Mouse (Mus musculus): ENCODE measurements around the gene Mme. TPM values are rescaled to one million over a fixed set of nuclear protein-coding genes. Genes with fewer than 3 reads are reported as not detected.

Gene Mme
- polyA plus RNA-seq (2015; fragmentation: Nextera tagmentation; extraction: Ambion mirVana) = 2.0 and 3.2 TPM in 2 replicates

DNA sequence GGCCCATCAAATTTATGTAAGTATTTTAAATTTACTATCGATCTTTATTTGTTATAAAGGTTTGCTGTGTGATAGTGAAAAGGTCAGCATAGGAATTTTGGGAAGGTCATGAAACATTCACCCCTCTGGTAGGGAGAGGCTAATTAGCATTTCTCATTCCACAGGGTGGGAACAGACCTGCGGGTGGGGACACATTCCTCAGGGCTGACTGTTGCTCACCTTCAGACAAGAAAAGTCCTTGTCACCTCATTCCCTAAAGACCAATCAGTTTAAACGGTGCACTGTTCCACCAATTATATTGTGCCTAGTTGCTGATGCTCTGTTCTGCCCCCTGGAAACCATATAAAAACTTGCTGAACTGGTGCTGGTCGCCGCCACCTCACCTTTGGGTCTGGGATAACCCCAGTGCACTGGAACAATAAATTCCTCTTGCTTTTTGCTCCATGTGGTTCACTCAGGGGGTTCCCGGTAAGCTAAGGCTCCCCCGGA lies at the start of gene Mme:
Mme (plus strand) TSS at position 439 of the 489 bp plus-strand sequence.
- 91% methylated on average over 7 of the region's 7 CpGs for WGBS
- no peaks in the 10 kb centered on the region for H3K36me3 ChIP-seq (replicated peaks)

DNA sequence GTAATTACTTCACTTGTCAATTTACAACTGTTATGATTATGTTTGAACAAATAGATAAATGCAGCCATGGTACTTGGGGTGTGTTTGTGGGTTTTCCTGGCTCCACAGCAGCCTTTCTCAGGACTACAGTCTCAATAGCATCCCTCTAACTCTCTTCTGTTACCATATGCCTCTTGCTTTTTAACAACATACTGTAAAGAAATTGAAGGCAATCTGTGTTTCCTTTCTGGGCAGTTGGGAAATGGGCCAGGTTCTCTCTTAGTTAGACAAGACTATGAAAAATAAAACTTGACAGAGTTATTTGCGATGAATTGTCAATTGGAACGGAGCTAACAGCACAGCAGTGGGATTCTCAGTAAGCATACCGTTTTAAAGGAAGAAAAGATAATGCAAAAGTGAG lies 44.8 kb upstream of the Mme start:
- no peak overlapping the region for H3K4me2 ChIP-seq
- no peak for ATAC-seq (replicated peaks)
- no peaks in the 10 kb centered on the region for H3K27me3 ChIP-seq (replicated peaks)
- H3K9ac ChIP-seq = no peak overlapping the region
- no peaks in the 10 kb centered on the region for H3K9me3 ChIP-seq
- H3K4me1 ChIP-seq = no peaks in the 10 kb centered on the region
- H3K27ac ChIP-seq = no peak overlapping the region
- no peak overlapping the region for H3K4me3 ChIP-seq
- H3K36me3 ChIP-seq (replicated peaks) = no peaks in the 10 kb centered on the region
- 76% methylated on average over 3 of the region's 3 CpGs for WGBS

More for the DNA sequence above, at the start of gene Mme:
- no peak within 1 kb of the TSS for H3K27ac ChIP-seq
- no peaks in the 10 kb centered on the region for H3K9me3 ChIP-seq
- no peaks in the 10 kb centered on the region for H3K27me3 ChIP-seq (replicated peaks)
- H3K4me1 ChIP-seq = no peaks in the 10 kb centered on the region
- H3K4me3 ChIP-seq = no peak within 1 kb of the TSS
- no peak within 1 kb of the TSS for H3K4me2 ChIP-seq
- ATAC-seq (replicated peaks) = no peak
- no peak within 1 kb of the TSS for H3K9ac ChIP-seq

- ATAC-seq (replicated peaks) = no peak
- WGBS = 94% methylated on average over 2 of the region's 2 CpGs
- no peaks in the 10 kb centered on the region for H3K27me3 ChIP-seq (replicated peaks)
- no peaks in the 10 kb centered on the region for H3K9me3 ChIP-seq
- H3K27ac ChIP-seq = no peak overlapping the region
- H3K4me3 ChIP-seq = no peak overlapping the region
- H3K4me2 ChIP-seq = no peak overlapping the region
- no peak overlapping the region for H3K9ac ChIP-seq
- no peaks in the 10 kb centered on the region for H3K36me3 ChIP-seq (replicated peaks)
- H3K4me1 ChIP-seq = no peaks in the 10 kb centered on the region
Observed at GRCm38 (mm10) chr3:63198026-63198425, 43.3 kb upstream of the Mme start.

- Histone ChIP-seq H3K36me3 (replicated peaks) (no peaks in the 10 kb centered on the region), H3K27ac (no peak overlapping the region), H3K4me2 (no peak overlapping the region), H3K9me3 (no peaks in the 10 kb centered on the region), H3K4me1 (no peaks in the 10 kb centered on the region), H3K9ac (no peak overlapping the region), H3K27me3 (replicated peaks) (no peaks in the 10 kb centered on the region), H3K4me3 (no peak overlapping the region)
- 87% methylated on average over 4 of the region's 4 CpGs for WGBS
- no peak for ATAC-seq (replicated peaks)
Observed at GRCm38 (mm10) chr3:63221867-63222591, 19.3 kb upstream of the Mme start.

- H3K4me3 ChIP-seq = no peak overlapping the region
- no peaks in the 10 kb centered on the region for H3K4me1 ChIP-seq
- no peak overlapping the region for H3K4me2 ChIP-seq
- H3K9me3 ChIP-seq = no peaks in the 10 kb centered on the region
- no peak for ATAC-seq (replicated peaks)
- no peak overlapping the region for H3K9ac ChIP-seq
- H3K36me3 ChIP-seq (replicated peaks) = no peaks in the 10 kb centered on the region
- WGBS = 21% methylated on average over 1 of the region's 1 CpGs
- H3K27ac ChIP-seq = no peak overlapping the region
- H3K27me3 ChIP-seq (replicated peaks) = no peaks in the 10 kb centered on the region
Observed at GRCm38 (mm10) chr3:63223676-63224075, 17.7 kb upstream of the Mme start.

- Histone ChIP-seq H3K27ac (no peak overlapping the region), H3K4me3 (no peak overlapping the region), H3K36me3 (replicated peaks) (no peaks in the 10 kb centered on the region), H3K9ac (no peak overlapping the region), H3K27me3 (replicated peaks) (no peaks in the 10 kb centered on the region), H3K4me2 (no peak overlapping the region), H3K9me3 (no peaks in the 10 kb centered on the region), H3K4me1 (no peaks in the 10 kb centered on the region)
- no peak for ATAC-seq (replicated peaks)
- 60% methylated on average over 2 of the region's 2 CpGs for WGBS
Observed at GRCm38 (mm10) chr3:63235957-63236356, 5.4 kb upstream of the Mme start.

DNA sequence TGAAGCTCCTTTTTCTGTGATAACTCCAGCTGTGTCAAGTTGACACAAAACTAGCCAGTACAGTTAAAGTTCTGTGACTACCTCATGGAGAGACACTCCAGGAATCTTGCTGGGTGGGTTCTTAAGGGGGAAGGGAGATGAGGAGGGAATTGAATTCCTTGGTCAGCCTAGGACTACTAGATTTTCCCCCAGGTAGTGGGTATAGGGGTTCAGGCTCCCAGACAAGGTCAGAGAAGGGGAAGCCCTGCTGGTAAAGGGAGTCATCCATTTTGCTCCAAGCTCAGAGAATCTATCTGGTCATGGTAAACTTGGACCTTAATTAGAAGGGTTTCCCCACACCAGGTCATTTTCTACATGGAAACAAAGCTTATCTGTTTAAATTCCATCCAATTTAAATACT lies 2.4 kb downstream of the Mme start:
- Histone ChIP-seq H3K9ac (no peak overlapping the region), H3K4me3 (no peak overlapping the region), H3K4me1 (no peaks in the 10 kb centered on the region), H3K27me3 (replicated peaks) (no peaks in the 10 kb centered on the region), H3K4me2 (no peak overlapping the region), H3K27ac (no peak overlapping the region), H3K36me3 (replicated peaks) (no peaks in the 10 kb centered on the region), H3K9me3 (no peaks in the 10 kb centered on the region)
- no peak for ATAC-seq (replicated peaks)

- no peak for ATAC-seq (replicated peaks)
- WGBS = 88% methylated on average over 2 of the region's 2 CpGs
Observed at GRCm38 (mm10) chr3:63272091-63272490, 30.8 kb downstream of the Mme start.

GRCm38 (mm10) chr3:63294316-63294715 lies 53.0 kb downstream of the Mme start:
- Histone ChIP-seq H3K9ac (no peak overlapping the region), H3K4me1 (no peaks in the 10 kb centered on the region), H3K27ac (no peak overlapping the region), H3K4me3 (no peak overlapping the region), H3K9me3 (no peaks in the 10 kb centered on the region), H3K36me3 (replicated peaks) (no peaks in the 10 kb centered on the region), H3K27me3 (replicated peaks) (0 out of 2 replicates have a peak, but pooled peaks cover 9% of the 10 kb centered on the region), H3K4me2 (no peak overlapping the region)
- ATAC-seq (replicated peaks) = no peak
- WGBS = 82% methylated on average over 6 of the region's 6 CpGs

More at GRCm38 (mm10) chr3:63272091-63272490, 30.8 kb downstream of the Mme start:
- H3K4me2 ChIP-seq = no peak overlapping the region
- no peaks in the 10 kb centered on the region for H3K36me3 ChIP-seq (replicated peaks)
- H3K9me3 ChIP-seq = no peaks in the 10 kb centered on the region
- no peaks in the 10 kb centered on the region for H3K4me1 ChIP-seq
- no peak overlapping the region for H3K4me3 ChIP-seq
- H3K27me3 ChIP-seq (replicated peaks) = no peaks in the 10 kb centered on the region
- H3K9ac ChIP-seq = no peak overlapping the region
- no peak overlapping the region for H3K27ac ChIP-seq

- Histone ChIP-seq H3K4me1 (no peaks in the 10 kb centered on the region), H3K36me3 (replicated peaks) (no peaks in the 10 kb centered on the region), H3K9me3 (no peaks in the 10 kb centered on the region), H3K9ac (no peak overlapping the region), H3K4me3 (peak overlapping the region; percentile 74), H3K27me3 (replicated peaks) (0 out of 2 replicates have a peak, but pooled peaks cover 9% of the 10 kb centered on the region), H3K4me2 (peak overlapping the region; percentile 99), H3K27ac (no peak overlapping the region)
- no peak for ATAC-seq (replicated peaks)
- WGBS = 41% methylated on average over 4 of the region's 4 CpGs
Observed at GRCm38 (mm10) chr3:63294791-63295190, 53.5 kb downstream of the Mme start.

DNA sequence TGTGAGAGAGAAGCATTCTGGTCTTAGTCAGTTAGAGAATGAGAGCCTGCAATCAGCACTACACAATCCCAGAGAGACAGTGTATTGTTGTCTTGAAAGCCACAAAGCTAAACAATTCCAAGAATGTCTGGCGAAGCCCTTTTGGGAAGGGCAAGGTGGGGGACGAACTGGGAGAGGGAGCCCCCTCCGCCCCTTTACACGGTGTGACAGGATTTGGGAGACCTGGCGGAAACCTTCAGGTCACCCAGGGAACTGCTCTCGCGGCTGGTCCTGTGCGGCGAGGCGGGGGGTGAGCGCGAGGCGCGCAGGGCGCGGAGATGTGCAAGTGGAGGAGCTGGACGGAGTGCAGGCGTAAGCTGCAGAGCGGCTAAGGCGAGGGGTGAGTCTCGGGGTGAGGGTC lies 53.9 kb downstream of the Mme start:
- Histone ChIP-seq H3K27me3 (replicated peaks) (0 out of 2 replicates have a peak, but pooled peaks cover 9% of the 10 kb centered on the region), H3K36me3 (replicated peaks) (no peaks in the 10 kb centered on the region)
- peak; percentile 92 for ATAC-seq (replicated peaks)

GRCm38 (mm10) chr3:63295657-63296231 lies 54.4 kb downstream of the Mme start:
- Histone ChIP-seq H3K4me2 (peak overlapping the region; percentile 99), H3K36me3 (replicated peaks) (no peaks in the 10 kb centered on the region), H3K9ac (peak overlapping the region; percentile 51), H3K9me3 (no peaks in the 10 kb centered on the region), H3K27ac (no peak overlapping the region), H3K27me3 (replicated peaks) (0 out of 2 replicates have a peak, but pooled peaks cover 9% of the 10 kb centered on the region), H3K4me3 (peak overlapping the region; percentile 74), H3K4me1 (no peaks in the 10 kb centered on the region)
- WGBS = under 1% methylated on average over 53 of the region's 54 CpGs
- peak; percentile 85 for ATAC-seq (replicated peaks)

More for the DNA sequence above, 53.9 kb downstream of the Mme start:
- Histone ChIP-seq H3K4me2 (peak overlapping the region; percentile 99), H3K9me3 (no peaks in the 10 kb centered on the region), H3K9ac (peak overlapping the region; percentile 51), H3K27ac (no peak overlapping the region), H3K4me3 (peak overlapping the region; percentile 74), H3K4me1 (no peaks in the 10 kb centered on the region)
- 0% methylated on average over 21 of the region's 21 CpGs for whole genome bisulfite sequencing
